Mouse (Mus musculus): ENCODE data around the gene Fam72a. TPM values are rescaled to one million over a fixed set of nuclear protein-coding genes. Genes with fewer than 3 reads are reported as not detected.
"Not testable (repeated sequence)": the region's sequence is repeated elsewhere in the genome, so short reads cannot be mapped to it uniquely, and the experiment has no call there.

The Fam72a gene
- polyA plus RNA-seq, 1 experiment, result 1.8 TPM

GRCm38 (mm10) chr1:131553428-131553827, 25.7 kb downstream of the Fam72a start:
- Histone ChIP-seq H3K4me1 (replicated peaks; ENCODE audit: control insufficient read depth, insufficient read depth, low read length) (no peaks in the 10 kb centered on the region; the same call in 1 of the 2 replicates), H3K4me3 (ENCODE audit: control insufficient read depth, insufficient read depth, low read length) (no peak overlapping the region), H3K36me3 (ENCODE audit: control insufficient read depth, insufficient read depth, low read length) (no peaks in the 10 kb centered on the region), H3K27ac (ENCODE audit: control insufficient read depth, insufficient read depth, low read length) (no peak overlapping the region), H3K27me3 (ENCODE audit: control insufficient read depth, insufficient read depth, low read length) (no peaks in the 10 kb centered on the region)
- TF ChIP-seq POLR2A (IDR thresholded peaks at IDR 0.05; ENCODE audit: control insufficient read depth, extremely low read depth, insufficient read depth, low read length, poor library complexity) (no peak), CTCF (IDR thresholded peaks at IDR 0.05; ENCODE audit: borderline replicate concordance, control insufficient read depth, extremely low read depth, insufficient read depth, low read length, poor library complexity) (no peak)
- DNase-seq, result no peak

- TF ChIP-seq POLR2A (IDR thresholded peaks at IDR 0.05; ENCODE audit: control insufficient read depth, extremely low read depth, insufficient read depth, low read length, poor library complexity) (no peak), CTCF (IDR thresholded peaks at IDR 0.05; ENCODE audit: borderline replicate concordance, control insufficient read depth, extremely low read depth, insufficient read depth, low read length, poor library complexity) (no peak)
- DNase-seq, result peak; percentile 79
- Histone ChIP-seq H3K4me3 (ENCODE audit: control insufficient read depth, insufficient read depth, low read length) (no peak overlapping the region), H3K4me1 (replicated peaks; ENCODE audit: control insufficient read depth, insufficient read depth, low read length) (no peaks in the 10 kb centered on the region; the same call in 1 of the 2 replicates), H3K27me3 (ENCODE audit: control insufficient read depth, insufficient read depth, low read length) (no peaks in the 10 kb centered on the region), H3K27ac (ENCODE audit: control insufficient read depth, insufficient read depth, low read length) (no peak overlapping the region), H3K36me3 (ENCODE audit: control insufficient read depth, insufficient read depth, low read length) (no peaks in the 10 kb centered on the region)
- WGBS, result 0% methylated on average over 13 of the region's 13 CpGs
Observed at GRCm38 (mm10) chr1:131555042-131555812, 27.5 kb downstream of the Fam72a start.

GRCm38 (mm10) chr1:131560500-131560899, 32.8 kb downstream of the Fam72a start:
- Histone ChIP-seq H3K36me3 (ENCODE audit: control insufficient read depth, insufficient read depth, low read length) (no peaks in the 10 kb centered on the region), H3K27ac (ENCODE audit: control insufficient read depth, insufficient read depth, low read length) (no peak overlapping the region), H3K27me3 (ENCODE audit: control insufficient read depth, insufficient read depth, low read length) (no peaks in the 10 kb centered on the region), H3K4me3 (ENCODE audit: control insufficient read depth, insufficient read depth, low read length) (no peak overlapping the region), H3K4me1 (replicated peaks; ENCODE audit: control insufficient read depth, insufficient read depth, low read length) (no peaks in the 10 kb centered on the region)
- DNase-seq, result no peak
- no peak for TF ChIP-seq CTCF (IDR thresholded peaks at IDR 0.05; ENCODE audit: borderline replicate concordance, control insufficient read depth, extremely low read depth, insufficient read depth, low read length, poor library complexity)
- TF ChIP-seq POLR2A (IDR thresholded peaks at IDR 0.05; ENCODE audit: control insufficient read depth, extremely low read depth, insufficient read depth, low read length, poor library complexity), result no peak

DNA sequence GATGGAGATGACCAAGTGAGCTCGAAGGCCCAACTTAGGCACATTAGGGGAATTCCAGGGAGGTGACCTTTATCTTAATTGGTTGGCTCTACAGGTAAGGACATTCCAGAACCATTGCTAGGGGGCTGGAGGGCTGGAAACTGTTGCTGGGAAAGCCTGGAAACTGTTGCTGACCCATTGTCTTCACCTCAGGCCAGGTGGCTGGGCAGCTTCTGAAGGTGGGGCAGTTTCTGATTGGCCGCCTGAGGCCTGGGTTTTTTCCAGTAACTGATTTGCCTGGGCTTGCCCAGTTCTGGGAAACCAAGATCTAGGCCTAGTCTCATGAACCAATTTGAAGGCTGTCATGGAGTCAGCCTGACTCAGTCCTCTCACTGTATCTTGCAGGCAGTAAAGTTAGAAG, 34.4 kb downstream of the Fam72a start:
- Histone ChIP-seq H3K4me1 (replicated peaks; ENCODE audit: control insufficient read depth, insufficient read depth, low read length) (no peaks in the 10 kb centered on the region), H3K4me3 (ENCODE audit: control insufficient read depth, insufficient read depth, low read length) (no peak overlapping the region), H3K27ac (ENCODE audit: control insufficient read depth, insufficient read depth, low read length) (no peak overlapping the region), H3K27me3 (ENCODE audit: control insufficient read depth, insufficient read depth, low read length) (no peaks in the 10 kb centered on the region), H3K36me3 (ENCODE audit: control insufficient read depth, insufficient read depth, low read length) (no peaks in the 10 kb centered on the region)
- TF ChIP-seq CTCF (IDR thresholded peaks at IDR 0.05; ENCODE audit: borderline replicate concordance, control insufficient read depth, extremely low read depth, insufficient read depth, low read length, poor library complexity), result no peak
- TF ChIP-seq POLR2A (IDR thresholded peaks at IDR 0.05; ENCODE audit: control insufficient read depth, extremely low read depth, insufficient read depth, low read length, poor library complexity), result no peak
- 100% methylated on average over 2 of the region's 2 CpGs for WGBS
- DNase-seq, result no peak

DNA sequence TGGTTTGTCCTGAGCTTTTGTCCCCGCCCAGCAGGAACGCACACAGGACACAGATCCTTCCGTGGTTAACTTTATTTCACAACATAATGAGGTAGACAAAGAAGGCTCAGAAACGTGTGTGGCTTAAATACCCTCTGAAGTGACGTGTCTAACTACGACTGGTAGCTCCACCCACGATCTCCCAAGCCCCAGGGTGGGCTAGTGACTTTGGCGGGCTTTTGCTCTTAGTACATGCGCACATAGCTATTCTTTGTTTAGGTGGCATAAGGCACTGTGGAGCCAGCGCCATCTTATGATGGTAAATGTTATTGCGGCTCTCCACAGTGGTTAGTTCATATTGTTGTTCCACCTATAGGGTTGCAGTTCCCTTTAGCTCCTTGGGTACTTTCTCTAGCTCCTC, 38.4 kb downstream of the Fam72a start:
- H3K36me3 ChIP-seq (ENCODE audit: control insufficient read depth, insufficient read depth, low read length); H3K27me3 ChIP-seq (ENCODE audit: control insufficient read depth, insufficient read depth, low read length); H3K27ac ChIP-seq (ENCODE audit: control insufficient read depth, insufficient read depth, low read length); H3K4me3 ChIP-seq (ENCODE audit: control insufficient read depth, insufficient read depth, low read length); H3K4me1 ChIP-seq (replicated peaks; ENCODE audit: control insufficient read depth, insufficient read depth, low read length): not testable (repeated sequence)
- peak; percentile 67 for DNase-seq
- 19% methylated on average over 11 of the region's 11 CpGs for WGBS

- H3K36me3 ChIP-seq (ENCODE audit: control insufficient read depth, insufficient read depth, low read length), result no peaks in the 10 kb centered on the region
- no peak for DNase-seq
- no peak overlapping the region for H3K4me3 ChIP-seq (ENCODE audit: control insufficient read depth, insufficient read depth, low read length)
- H3K27ac ChIP-seq (ENCODE audit: control insufficient read depth, insufficient read depth, low read length), result no peak overlapping the region
- no peaks in the 10 kb centered on the region for H3K4me1 ChIP-seq (replicated peaks; ENCODE audit: control insufficient read depth, insufficient read depth, low read length)
- H3K27me3 ChIP-seq (ENCODE audit: control insufficient read depth, insufficient read depth, low read length), result no peaks in the 10 kb centered on the region
- WGBS, result 97% methylated on average over 6 of the region's 6 CpGs
- TF ChIP-seq POLR2A (IDR thresholded peaks at IDR 0.05; ENCODE audit: control insufficient read depth, extremely low read depth, insufficient read depth, low read length, poor library complexity), result no peak
- no peak for TF ChIP-seq CTCF (IDR thresholded peaks at IDR 0.05; ENCODE audit: borderline replicate concordance, control insufficient read depth, extremely low read depth, insufficient read depth, low read length, poor library complexity)
Observed at GRCm38 (mm10) chr1:131569721-131570120, 42.0 kb downstream of the Fam72a start.

GRCm38 (mm10) chr1:131570391-131570790, 42.7 kb downstream of the Fam72a start:
- no peak for DNase-seq
- 96% methylated on average over 4 of the region's 4 CpGs for WGBS
- no peak overlapping the region for H3K4me3 ChIP-seq (ENCODE audit: control insufficient read depth, insufficient read depth, low read length)

More at GRCm38 (mm10) chr1:131570391-131570790, 42.7 kb downstream of the Fam72a start:
- no peaks in the 10 kb centered on the region for H3K36me3 ChIP-seq (ENCODE audit: control insufficient read depth, insufficient read depth, low read length)
- H3K27me3 ChIP-seq (ENCODE audit: control insufficient read depth, insufficient read depth, low read length), result no peaks in the 10 kb centered on the region
- H3K4me1 ChIP-seq (replicated peaks; ENCODE audit: control insufficient read depth, insufficient read depth, low read length), result no peaks in the 10 kb centered on the region
- no peak overlapping the region for H3K27ac ChIP-seq (ENCODE audit: control insufficient read depth, insufficient read depth, low read length)
- TF ChIP-seq POLR2A (IDR thresholded peaks at IDR 0.05; ENCODE audit: control insufficient read depth, extremely low read depth, insufficient read depth, low read length, poor library complexity) (no peak), CTCF (IDR thresholded peaks at IDR 0.05; ENCODE audit: borderline replicate concordance, control insufficient read depth, extremely low read depth, insufficient read depth, low read length, poor library complexity) (no peak)
